28 mouse cellular contexts compared by ENCODE assay signal in genomic region chr13:72128306-72128705, GRCm38 (mm10).
"Had no signal": no experiment of that assay in that cellular context is flagged by ENCODE, and none has a peak within 500 bp of the region (broad histone marks: within the 10 kb centered on the region; RNA-seq: fewer than 3 reads in every experiment).

No protein-coding gene starts in this region.

- DNase-seq: cerebellum, adult 2 months; cerebellum, adult 8-10 months; cerebellum, adult 9-10 months; cerebellum, adult 9-11 months; cerebellum, postnatal 10 days; cerebellum, postnatal 14 days; cerebellum, postnatal 25 days; cerebellum, postnatal 36 days; embryo, embryonic 11 days; forebrain, postnatal 0 days; gastrocnemius, adult 2 months; gastrocnemius, postnatal 10 days; gastrocnemius, postnatal 14 days; gastrocnemius, postnatal 25 days; gastrocnemius, postnatal 36 days; heart, adult 18-20 months; heart, adult 2 months had no signal

- H3K4me2 ChIP-seq: embryonic facial prominence, embryonic 12.5 days; embryonic facial prominence, embryonic 13.5 days; embryonic facial prominence, embryonic 15.5 days; forebrain, embryonic 12.5 days; forebrain, embryonic 13.5 days; forebrain, embryonic 15.5 days had no signal

- H3K4me3 ChIP-seq: embryonic facial prominence, embryonic 10.5 days; embryonic facial prominence, embryonic 12.5 days; embryonic facial prominence, embryonic 13.5 days; embryonic facial prominence, embryonic 15.5 days; erythroblast, embryonic 14.5 days; forebrain, embryonic 10.5 days; forebrain, embryonic 12.5 days; forebrain, embryonic 13.5 days; forebrain, embryonic 15.5 days; gastrocnemius, adult 2 months; heart, adult 2 months had no signal

- H3K9me3 ChIP-seq: embryonic facial prominence, embryonic 10.5 days; embryonic facial prominence, embryonic 12.5 days; embryonic facial prominence, embryonic 13.5 days; embryonic facial prominence, embryonic 15.5 days; forebrain, embryonic 10.5 days; forebrain, embryonic 12.5 days; forebrain, embryonic 13.5 days; forebrain, embryonic 15.5 days had no signal

- H3K36me3 ChIP-seq: embryonic facial prominence, embryonic 10.5 days; embryonic facial prominence, embryonic 12.5 days; embryonic facial prominence, embryonic 13.5 days; embryonic facial prominence, embryonic 15.5 days; forebrain, embryonic 10.5 days; forebrain, embryonic 12.5 days; forebrain, embryonic 15.5 days had no signal

- H3K27me3 ChIP-seq: embryonic facial prominence, embryonic 15.5 days had no signal

- H3K4me1 ChIP-seq: embryonic facial prominence, embryonic 12.5 days; embryonic facial prominence, embryonic 13.5 days; embryonic facial prominence, embryonic 15.5 days; forebrain, embryonic 10.5 days; forebrain, embryonic 12.5 days; forebrain, embryonic 13.5 days; forebrain, embryonic 15.5 days had no signal

- ATAC-seq: forebrain, embryonic 13.5 days; forebrain, embryonic 14.5 days; forebrain, embryonic 15.5 days; forebrain, embryonic 16.5 days; forebrain, postnatal 0 days had no signal

- H3K9ac ChIP-seq: embryonic facial prominence, embryonic 12.5 days; embryonic facial prominence, embryonic 13.5 days; embryonic facial prominence, embryonic 15.5 days; forebrain, embryonic 12.5 days; forebrain, embryonic 13.5 days; forebrain, embryonic 15.5 days; forebrain, postnatal 0 days had no signal

- H3K27ac ChIP-seq: embryonic facial prominence, embryonic 10.5 days; embryonic facial prominence, embryonic 12.5 days; embryonic facial prominence, embryonic 13.5 days; embryonic facial prominence, embryonic 15.5 days; forebrain, embryonic 10.5 days; forebrain, embryonic 12.5 days; forebrain, embryonic 13.5 days; forebrain, embryonic 15.5 days; gastrocnemius, adult 2 months; heart, adult 2 months had no signal
